Mouse (Mus musculus) heart, postnatal 10 days (tissue): Measurements from ENCODE around the gene Pkn2. TPM values are rescaled to one million over a fixed set of nuclear protein-coding genes. Genes with fewer than 3 reads are reported as not detected.
A peak's percentile ranks its signal among the peaks of the same experiment; 100 is the strongest.

Source experiments
- DNase-seq, 2 experiments: peaks; one replicate each; pipeline ENCODE4 v3.0.0; 2021
- intact Hi-C: fragments of 180-260 bp; cut with DNase I; formaldehyde crosslinking; loops from one replicate; pipeline ENCODE4 v1.15.1; 2025
- total RNA-seq, 2 experiments: library from RNA; stranded (reverse); gene quantifications; 2 replicates each; pipeline ENCODE4 v1.2.3; 2021

The Pkn2 gene
- total RNA-seq, 2 experiments from 2014 or later, result 47.5 to 53.7 TPM

- DNase-seq, result no peak
- intact Hi-C loops, result no loop called here
Measured at GRCm38 (mm10) chr3:142749131-142749530, 132.7 kb downstream of the Pkn2 start.

GRCm38 (mm10) chr3:142747673-142748072, 134.1 kb downstream of the Pkn2 start:
- intact Hi-C loops, result no loop called here
- no peak for DNase-seq

- intact Hi-C loops, result no loop called here
- no peak for DNase-seq
Measured at GRCm38 (mm10) chr3:142745076-142745475, 136.7 kb downstream of the Pkn2 start.

- DNase-seq, result peak; percentile 23 to 46
- intact Hi-C loops, result no loop called here
Measured at GRCm38 (mm10) chr3:142743973-142744898, 137.6 kb downstream of the Pkn2 start.

Other genes starting within 250 kb of the Pkn2 start
- 1 to 10 TPM; 3.8 to 6.1 TPM for gene Kyat3, start 181.0 kb downstream of the Pkn2 start, total RNA-seq
- gene Gtf2b, start 117.0 kb downstream of the Pkn2 start, total RNA-seq, result 10 to 100 TPM; 28.3 to 29.5 TPM